Mouse (Mus musculus): Measurements from ENCODE around the gene Map3k10. TPM values are rescaled to one million over a fixed set of nuclear protein-coding genes. Genes with fewer than 3 reads are reported as not detected.

Map3k10 gene
- 5.2 and 6.4 TPM in 2 replicates for polyA plus RNA-seq (2015; fragmentation: Nextera tagmentation; extraction: Ambion mirVana)

GRCm38 (mm10) chr7:27674522-27675221, at the start of gene Map3k10:
Gene Map3k10 (minus strand): TSS chr7:27674598.

GRCm38 (mm10) chr7:27688815-27689612, 14.6 kb upstream of the Map3k10 start, which contains the start of gene Zfp607b:
Gene Zfp607b (plus strand): TSS chr7:27689340.

GRCm38 (mm10) chr7:27653681-27654437, 20.5 kb downstream of the Map3k10 start, which contains the start of gene Ttc9b:
Gene Ttc9b (plus strand): TSS chr7:27653915.

Other genes starting within 250 kb of the Map3k10 start
- 0.37 and 0.46 TPM in 2 replicates for gene Sptbn4, start 226.9 kb downstream of the Map3k10 start, polyA plus RNA-seq (2015; fragmentation: Nextera tagmentation; extraction: Ambion mirVana)
- gene Blvrb, start 226.6 kb downstream of the Map3k10 start, polyA plus RNA-seq (2015; fragmentation: Nextera tagmentation; extraction: Ambion mirVana): 50.0 and 67.3 TPM in 2 replicates
- 19.5 and 22.0 TPM in 2 replicates for gene Sertad3, start 200.8 kb downstream of the Map3k10 start, polyA plus RNA-seq (2015; fragmentation: Nextera tagmentation; extraction: Ambion mirVana)
- gene Sertad1, start 187.7 kb downstream of the Map3k10 start, polyA plus RNA-seq (2015; fragmentation: Nextera tagmentation; extraction: Ambion mirVana): 53.6 and 59.8 TPM in 2 replicates
- gene Prx, start 175.3 kb downstream of the Map3k10 start, polyA plus RNA-seq (2015; fragmentation: Nextera tagmentation; extraction: Ambion mirVana): 4.2 and 5.3 TPM in 2 replicates
- 0.75 and 0.76 TPM in 2 replicates for gene Hipk4, start 151.3 kb downstream of the Map3k10 start, polyA plus RNA-seq (2015; fragmentation: Nextera tagmentation; extraction: Ambion mirVana)
- 61.5 and 71.4 TPM in 2 replicates for gene Pld3, start 121.4 kb downstream of the Map3k10 start, polyA plus RNA-seq (2015; fragmentation: Nextera tagmentation; extraction: Ambion mirVana)
- 10.5 and 11.2 TPM in 2 replicates for gene 2310022A10Rik, start 121.4 kb downstream of the Map3k10 start, polyA plus RNA-seq (2015; fragmentation: Nextera tagmentation; extraction: Ambion mirVana)
- 53.6 and 57.1 TPM in 2 replicates for gene Akt2, start 83.0 kb downstream of the Map3k10 start, polyA plus RNA-seq (2015; fragmentation: Nextera tagmentation; extraction: Ambion mirVana)
- gene Ttc9b, start 20.7 kb downstream of the Map3k10 start, polyA plus RNA-seq (2015; fragmentation: Nextera tagmentation; extraction: Ambion mirVana): 0.19 TPM in 1 of 2 replicates, not detected in the other
- gene Zfp607b, start 14.7 kb upstream of the Map3k10 start, polyA plus RNA-seq (2015; fragmentation: Nextera tagmentation; extraction: Ambion mirVana): 2.1 and 3.1 TPM in 2 replicates
- 7.8 and 9.7 TPM in 2 replicates for gene Zfp60, start 56.8 kb upstream of the Map3k10 start, polyA plus RNA-seq (2015; fragmentation: Nextera tagmentation; extraction: Ambion mirVana)
- gene Zfp626, start 132.6 kb upstream of the Map3k10 start, polyA plus RNA-seq (2015; fragmentation: Nextera tagmentation; extraction: Ambion mirVana): 1.4 and 1.6 TPM in 2 replicates
- gene Zfp59, start 164.0 kb upstream of the Map3k10 start, polyA plus RNA-seq (2015; fragmentation: Nextera tagmentation; extraction: Ambion mirVana): 2.7 and 3.0 TPM in 2 replicates
- gene Zfp607a, start 182.9 kb upstream of the Map3k10 start, polyA plus RNA-seq (2015; fragmentation: Nextera tagmentation; extraction: Ambion mirVana): 1.4 and 1.6 TPM in 2 replicates